Mouse (Mus musculus) lung, postnatal 0 days (tissue): ENCODE measurements at regions not wholly inside any gene's neighbourhood (a gene's known extent, or its start where the extent isn't known, plus 50 kb on each side); places are given as distances from the start of the nearest gene placed in this dataset.

Experiments
- CTCF ChIP-seq: IDR thresholded peaks from 2 replicates; pipeline ENCODE4 v1.5.1; 2016; ENCODE audit warnings: antibody characterized with exemption, mild to moderate bottlenecking
- EP300 ChIP-seq: IDR thresholded peaks from 2 replicates; pipeline ENCODE4 v1.6.1; 2016; ENCODE audit warnings: antibody characterized with exemption, mild to moderate bottlenecking, control low read depth

DNA sequence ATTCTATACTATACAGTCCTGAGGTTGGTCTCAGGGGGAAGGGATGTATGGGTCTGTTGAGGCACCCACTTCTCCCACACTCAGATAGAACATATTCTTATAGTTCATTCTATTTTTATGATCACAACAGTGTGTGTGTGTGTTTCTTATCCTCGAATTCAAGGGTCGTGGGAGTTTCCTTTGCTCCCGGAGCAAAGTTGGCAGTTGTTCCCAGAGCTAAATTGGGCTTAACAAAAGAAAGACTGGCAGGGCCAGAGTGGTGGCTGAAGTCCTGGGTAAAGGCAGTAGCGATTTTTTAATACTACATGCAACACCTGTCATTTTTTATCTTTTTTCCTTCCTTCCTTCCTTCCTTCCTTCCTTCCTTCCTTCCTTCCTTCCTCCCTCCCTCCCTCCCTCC, 131.5 kb upstream of the Sp4 start:
- TF ChIP-seq EP300 (no peak), CTCF (no peak)
